Mouse (Mus musculus): ENCODE data around the gene Rarb.

Rarb gene

GRCm38 (mm10) chr14:16525137-16525924, 293.6 kb downstream of the Rarb start:
- no peak for DNase-seq

GRCm38 (mm10) chr14:16522852-16523251, 296.1 kb downstream of the Rarb start:
- DNase-seq = no peak

- DNase-seq = no peak
Observed at GRCm38 (mm10) chr14:16519588-16520167, 299.3 kb downstream of the Rarb start.

GRCm38 (mm10) chr14:16517958-16518357, 301.0 kb downstream of the Rarb start:
- DNase-seq = no peak

- DNase-seq = no peak
Observed at GRCm38 (mm10) chr14:16515731-16516130, 303.2 kb downstream of the Rarb start.

GRCm38 (mm10) chr14:16510574-16510973, 308.4 kb downstream of the Rarb start:
- no peak for DNase-seq

GRCm38 (mm10) chr14:16509825-16510224, 309.1 kb downstream of the Rarb start:
- no peak for DNase-seq

DNA sequence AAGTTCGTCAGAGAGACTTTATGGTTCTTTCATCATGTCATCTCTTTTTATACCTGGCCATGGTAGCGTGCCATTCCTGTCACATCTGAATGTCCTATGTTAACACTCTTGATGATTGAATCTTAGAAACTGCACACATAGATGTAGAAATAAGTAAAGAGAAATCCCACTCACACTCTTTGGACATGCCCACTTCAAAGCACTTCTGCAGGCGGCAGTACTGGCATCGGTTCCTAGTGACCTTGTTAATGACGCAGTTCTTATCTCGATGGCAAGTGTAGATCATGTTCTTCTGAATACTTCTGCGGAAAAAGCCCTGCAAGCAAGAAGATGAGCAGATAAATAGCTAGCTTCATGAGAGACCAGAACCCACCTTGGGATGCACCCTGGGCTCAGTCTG, 310.2 kb downstream of the Rarb start:
- no peak for DNase-seq

DNA sequence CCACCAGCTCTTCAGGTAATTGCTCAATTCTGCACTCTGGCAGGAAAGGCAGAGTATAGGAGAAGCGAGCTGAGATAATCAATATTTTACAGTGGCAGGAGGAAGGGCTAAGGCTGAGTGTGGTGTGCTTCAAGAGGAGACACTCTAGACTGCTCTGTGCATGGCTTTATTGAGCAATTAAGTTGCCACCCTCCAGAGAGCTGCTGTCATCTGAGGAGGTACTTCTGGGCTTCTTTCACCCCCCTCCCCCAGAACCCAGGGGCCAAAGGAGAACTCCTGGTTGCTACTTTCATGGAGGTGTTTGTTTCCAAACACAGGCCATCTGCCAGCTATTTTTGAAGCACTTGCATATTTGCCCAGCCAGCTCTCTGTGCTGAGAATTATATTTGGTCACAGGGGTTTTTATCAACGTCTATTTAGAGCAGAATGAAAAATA, 321.7 kb downstream of the Rarb start:
- DNase-seq = no peak

DNA sequence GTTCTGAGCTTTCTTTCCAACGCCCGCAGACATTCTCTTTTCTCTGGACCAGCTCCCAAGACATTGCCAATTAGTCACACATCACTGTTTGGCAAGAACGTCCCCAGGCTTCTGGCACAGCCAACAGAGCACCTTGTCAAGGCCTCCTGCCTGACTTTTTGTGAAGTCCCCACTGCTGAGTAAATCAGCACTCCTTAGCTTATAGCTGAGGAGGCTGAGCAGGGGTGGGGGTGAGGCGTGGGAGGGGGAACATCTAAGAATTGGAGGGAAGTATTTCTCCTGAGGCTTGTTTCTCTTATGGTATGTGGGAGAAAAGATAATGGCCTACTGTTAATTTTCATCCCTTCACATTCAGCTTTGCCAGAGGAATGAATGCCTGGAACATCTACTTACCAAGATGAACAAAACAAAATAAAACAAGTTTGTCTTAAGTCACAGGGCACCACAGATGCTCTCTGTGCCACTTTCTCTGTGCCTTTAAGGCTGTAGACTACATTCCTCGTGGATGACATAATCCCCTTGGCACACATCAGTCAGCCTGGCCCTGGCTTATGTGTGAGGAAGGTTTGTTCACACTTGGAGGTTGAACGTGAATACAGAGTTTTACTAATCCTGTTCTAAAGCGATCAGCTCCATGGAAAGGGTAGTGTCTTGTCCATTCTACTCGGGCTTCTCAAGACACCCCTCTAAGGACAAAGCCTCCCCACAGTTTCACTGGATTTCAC, 335.1 kb downstream of the Rarb start:
- peak; percentile 36 for DNase-seq

DNA sequence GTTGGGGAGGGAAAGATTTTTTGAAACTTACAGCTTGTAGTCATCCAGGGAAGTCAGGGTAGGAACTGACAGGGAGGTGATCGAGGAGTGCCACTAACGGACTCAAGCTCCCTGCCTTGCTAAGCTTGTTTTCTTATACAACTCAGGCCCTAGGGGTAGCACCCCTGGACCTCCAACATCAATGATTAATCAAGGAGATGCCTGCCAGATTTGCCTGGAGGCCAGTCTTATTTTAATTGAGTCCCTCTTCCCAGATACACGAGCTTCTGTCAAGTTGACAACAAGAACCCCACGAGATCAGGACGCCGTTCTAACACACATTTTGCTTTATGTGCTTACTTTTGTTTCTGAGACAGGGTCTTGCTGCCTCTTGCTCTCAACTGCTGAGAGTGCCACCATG, 338.3 kb downstream of the Rarb start:
- DNase-seq = no peak

GRCm38 (mm10) chr14:16479521-16479920, 339.4 kb downstream of the Rarb start:
- DNase-seq = no peak

GRCm38 (mm10) chr14:16478606-16479323, 340.2 kb downstream of the Rarb start:
- DNase-seq = no peak

DNA sequence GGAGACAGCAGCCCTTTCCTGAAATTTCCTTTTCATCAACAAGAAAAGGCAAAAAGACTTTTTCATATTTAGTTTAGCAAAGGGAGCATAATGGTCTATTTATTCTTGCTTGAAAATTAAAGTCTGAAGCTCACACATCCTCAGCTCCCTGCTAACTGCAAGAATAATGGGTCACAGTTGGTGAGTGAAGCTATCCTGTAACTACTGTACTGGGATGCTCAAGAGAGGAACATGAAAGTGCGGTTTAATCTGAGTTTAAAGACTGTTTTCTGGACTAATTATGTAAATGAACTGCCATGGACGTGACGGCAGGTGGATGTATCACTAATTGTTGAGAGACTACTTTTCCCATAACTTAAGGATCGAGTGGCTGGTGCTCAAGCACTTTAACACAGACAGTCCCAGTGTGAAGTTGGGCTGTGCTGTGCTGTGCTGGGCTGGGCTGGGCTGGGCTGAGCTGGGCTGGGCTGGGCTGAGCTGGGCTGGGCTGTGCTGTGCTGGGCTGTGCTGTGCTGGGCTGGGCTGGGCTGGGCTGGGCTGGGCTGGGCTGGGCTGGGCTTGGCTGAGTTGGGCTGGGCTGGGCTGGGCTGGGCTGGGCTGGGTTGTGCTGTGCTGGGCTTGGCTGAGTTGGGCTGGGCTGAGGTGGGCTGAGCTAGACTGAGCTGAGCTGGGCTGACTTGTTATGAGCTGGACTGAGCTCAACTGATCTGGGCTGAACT, 370.5 kb downstream of the Rarb start:
- no peak for DNase-seq

GRCm38 (mm10) chr14:16447587-16447986, 371.4 kb downstream of the Rarb start:
- peak; percentile 64 for DNase-seq

- DNase-seq = no peak
Observed at GRCm38 (mm10) chr14:16444859-16445258, 374.1 kb downstream of the Rarb start.

DNA sequence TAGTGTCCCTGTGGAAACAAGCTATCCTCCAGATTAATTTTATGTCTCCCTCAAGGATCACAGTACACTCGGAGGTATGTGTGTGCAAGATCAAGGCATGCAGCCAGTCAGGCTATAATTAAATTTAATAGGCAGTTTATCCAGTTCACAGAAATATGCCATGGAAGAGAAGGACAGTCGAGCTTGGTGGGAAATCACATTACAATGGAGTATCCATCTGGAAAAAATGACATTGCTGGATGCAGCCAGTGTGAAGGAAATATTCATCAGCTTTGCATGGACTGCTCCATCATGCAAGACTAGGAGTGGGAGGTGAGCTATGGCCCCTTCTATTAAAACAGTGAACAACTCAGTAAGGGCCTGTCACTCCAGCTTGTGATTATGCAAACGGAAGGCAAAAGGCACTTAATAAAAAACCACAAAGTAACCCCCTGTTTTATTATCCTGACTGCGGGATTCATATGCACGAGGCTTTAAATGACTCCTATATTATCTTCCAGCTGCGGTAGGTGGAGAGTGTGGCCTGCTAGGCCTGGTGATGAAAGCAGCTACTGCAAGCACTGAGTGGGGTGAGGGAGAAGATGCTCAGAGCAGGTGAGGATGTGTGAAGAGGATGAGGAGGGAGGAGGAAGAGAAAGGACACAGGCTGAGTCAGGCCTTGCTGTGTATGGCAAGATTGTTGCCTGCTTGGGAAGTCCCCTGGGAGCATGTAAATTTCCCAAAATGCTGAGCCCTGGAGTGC, 379.4 kb downstream of the Rarb start:
- DNase-seq = no peak

GRCm38 (mm10) chr14:16437386-16437785, 381.6 kb downstream of the Rarb start:
- no peak for DNase-seq

- DNase-seq = peak; percentile 80
Observed at GRCm38 (mm10) chr14:16434396-16435171, 384.4 kb downstream of the Rarb start.

GRCm38 (mm10) chr14:16433206-16433605, 385.8 kb downstream of the Rarb start:
- peak; percentile 22 for DNase-seq

GRCm38 (mm10) chr14:16432550-16432949, 386.4 kb downstream of the Rarb start:
- DNase-seq = no peak

Measured in retina, postnatal 1 day (tissue).